Comparison of ENCODE assay signal across 20 mouse cellular contexts in the genomic region with DNA sequence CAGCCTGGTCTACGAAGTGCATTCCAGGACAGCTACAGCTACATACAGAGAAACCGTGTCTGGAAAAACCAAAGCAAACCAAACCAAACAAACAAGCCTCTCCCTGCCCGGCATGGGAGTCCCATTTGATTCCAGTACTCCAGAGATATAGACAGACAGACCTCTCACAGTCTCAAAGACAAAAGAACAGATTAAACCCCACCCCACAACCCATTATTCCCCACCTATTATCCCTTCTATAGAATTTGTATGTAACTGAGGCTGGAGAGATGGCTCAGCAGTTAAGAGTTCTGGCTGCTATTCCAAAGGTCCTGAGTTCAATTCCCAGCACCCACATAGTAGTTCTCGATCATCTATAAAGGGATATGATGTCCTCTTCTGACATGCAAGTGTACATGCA.
"Had no signal": no experiment of that assay in that cellular context is flagged by ENCODE, and none has a peak within 500 bp of the region (broad histone marks: within the 10 kb centered on the region; RNA-seq: fewer than 3 reads in every experiment).

No protein-coding gene starts in this region.

- H3K9me3 ChIP-seq: heart, embryonic 10.5 days; heart, embryonic 12.5 days; hindbrain, embryonic 10.5 days; hindbrain, embryonic 12.5 days; intestine, embryonic 15.5 days; limb, embryonic 10.5 days; limb, embryonic 12.5 days had no signal

- H3K9ac ChIP-seq: heart, embryonic 12.5 days; hindbrain, embryonic 12.5 days; hindbrain, embryonic 14.5 days; intestine, embryonic 15.5 days; limb, embryonic 12.5 days had no signal

- H3K27me3 ChIP-seq: heart, embryonic 12.5 days; hindbrain, embryonic 12.5 days; intestine, embryonic 15.5 days; limb, embryonic 12.5 days had no signal

- DNase-seq: gastrocnemius, postnatal 25 days; heart, adult 18-20 months; heart, postnatal 10 days; heart, postnatal 4 days; kidney, adult 18-20 months; kidney, adult 8-10 months; kidney, postnatal 10 days; kidney, postnatal 25 days; kidney, postnatal 4 days; liver had no signal

- H3K36me3 ChIP-seq: heart, embryonic 10.5 days; heart, embryonic 12.5 days; hindbrain, embryonic 10.5 days; hindbrain, embryonic 12.5 days; intestine, embryonic 15.5 days; limb, embryonic 10.5 days; limb, embryonic 12.5 days had no signal

- H3K4me3 ChIP-seq: heart, embryonic 10.5 days; heart, embryonic 12.5 days; hindbrain, embryonic 10.5 days; hindbrain, embryonic 12.5 days; intestine, embryonic 15.5 days; layer of hippocampus, adult 2 months; left cerebral cortex, adult 2 months; limb, embryonic 10.5 days; limb, embryonic 12.5 days had no signal

- H3K4me1 ChIP-seq: heart, embryonic 10.5 days; hindbrain, embryonic 12.5 days; intestine, embryonic 15.5 days; limb, embryonic 12.5 days had no signal

- H3K27ac ChIP-seq: heart, embryonic 10.5 days; hindbrain, embryonic 10.5 days; hindbrain, embryonic 12.5 days; hindbrain, embryonic 14.5 days; intestine, embryonic 15.5 days; layer of hippocampus, adult 2 months; left cerebral cortex, adult 2 months; limb, embryonic 10.5 days; limb, embryonic 12.5 days had no signal
